Mouse (Mus musculus): ENCODE results near the gene Lmntd2. TPM values are rescaled to one million over a fixed set of nuclear protein-coding genes. Genes with fewer than 3 reads are reported as not detected.

The Lmntd2 gene
- polyA plus RNA-seq, 1 experiment from 2014 or later: 0.49 TPM

- ATAC-seq (no peak), DNase-seq (no peak)
- H3K4me2 ChIP-seq (ENCODE audit: low read depth, low read length): no peak overlapping the region
- H3K9ac ChIP-seq (replicated peaks): no peak overlapping the region
- no peaks in the 10 kb centered on the region for H3K27me3 ChIP-seq (ENCODE audit: insufficient read depth, low read length)
- peaks cover 2% of the 10 kb centered on the region; the same call in 1 of the 2 replicates for H3K36me3 ChIP-seq (replicated peaks; ENCODE audit: insufficient read depth, low read length)
- H3K27ac ChIP-seq (ENCODE audit: low read depth): no peak overlapping the region
- no peak overlapping the region for H3K4me3 ChIP-seq (ENCODE audit: low read depth, low read length)
- WGBS (ENCODE audit: insufficient replicate concordance): 66% methylated on average over 3 of the region's 3 CpGs
- peaks cover 48% of the 10 kb centered on the region for H3K4me1 ChIP-seq (ENCODE audit: insufficient read depth)
- no peaks in the 10 kb centered on the region for H3K9me3 ChIP-seq (ENCODE audit: low read length)
- TF ChIP-seq EP300 (IDR thresholded peaks at IDR 0.05; ENCODE audit: low read depth): no peak
- TF ChIP-seq CTCF (IDR thresholded peaks at IDR 0.05; ENCODE audit: low read depth): no peak
Observed at GRCm38 (mm10) chr7:141214310-141214709, 430 bp upstream of the Lmntd2 start.

- ATAC-seq: no peak
- TF ChIP-seq CTCF (IDR thresholded peaks at IDR 0.05; ENCODE audit: low read depth) (no peak), EP300 (IDR thresholded peaks at IDR 0.05; ENCODE audit: low read depth) (no peak)
- H3K4me3 ChIP-seq (ENCODE audit: low read depth, low read length): no peak overlapping the region
- H3K27me3 ChIP-seq (ENCODE audit: insufficient read depth, low read length): no peaks in the 10 kb centered on the region
- H3K27ac ChIP-seq (ENCODE audit: low read depth): no peak overlapping the region
- peaks cover 2% of the 10 kb centered on the region; the same call in 1 of the 2 replicates for H3K36me3 ChIP-seq (replicated peaks; ENCODE audit: insufficient read depth, low read length)
- no peak overlapping the region for H3K4me2 ChIP-seq (ENCODE audit: low read depth, low read length)
- no peak overlapping the region for H3K9ac ChIP-seq (replicated peaks)
- DNase-seq: no peak
- H3K9me3 ChIP-seq (ENCODE audit: low read length): no peaks in the 10 kb centered on the region
- H3K4me1 ChIP-seq (ENCODE audit: insufficient read depth): peaks cover 47% of the 10 kb centered on the region
- WGBS (ENCODE audit: insufficient replicate concordance): 85% methylated on average over 3 of the region's 3 CpGs
Observed at GRCm38 (mm10) chr7:141213133-141213532, 747 bp downstream of the Lmntd2 start.

GRCm38 (mm10) chr7:141210606-141211131 is 3.2 kb downstream of the Lmntd2 start:
- WGBS (ENCODE audit: insufficient replicate concordance): 86% methylated on average over 14 of the region's 14 CpGs
- ATAC-seq: no peak
- Histone ChIP-seq H3K4me2 (ENCODE audit: low read depth, low read length) (no peak overlapping the region), H3K4me3 (ENCODE audit: low read depth, low read length) (no peak overlapping the region), H3K36me3 (replicated peaks; ENCODE audit: insufficient read depth, low read length) (no peaks in the 10 kb centered on the region), H3K9ac (replicated peaks) (no peak overlapping the region), H3K4me1 (ENCODE audit: insufficient read depth) (peaks cover 32% of the 10 kb centered on the region), H3K9me3 (ENCODE audit: low read length) (no peaks in the 10 kb centered on the region), H3K27ac (ENCODE audit: low read depth) (no peak overlapping the region), H3K27me3 (ENCODE audit: insufficient read depth, low read length) (no peaks in the 10 kb centered on the region)
- TF ChIP-seq EP300 (IDR thresholded peaks at IDR 0.05; ENCODE audit: low read depth) (no peak), CTCF (IDR thresholded peaks at IDR 0.05; ENCODE audit: low read depth) (no peak)
- no peak for DNase-seq

GRCm38 (mm10) chr7:141210137-141210536 is 3.7 kb downstream of the Lmntd2 start:
- TF ChIP-seq CTCF (IDR thresholded peaks at IDR 0.05; ENCODE audit: low read depth) (no peak), EP300 (IDR thresholded peaks at IDR 0.05; ENCODE audit: low read depth) (no peak)
- H3K4me1 ChIP-seq (ENCODE audit: insufficient read depth): peaks cover 30% of the 10 kb centered on the region
- H3K36me3 ChIP-seq (replicated peaks; ENCODE audit: insufficient read depth, low read length): no peaks in the 10 kb centered on the region
- no peaks in the 10 kb centered on the region for H3K9me3 ChIP-seq (ENCODE audit: low read length)
- no peaks in the 10 kb centered on the region for H3K27me3 ChIP-seq (ENCODE audit: insufficient read depth, low read length)
- H3K9ac ChIP-seq (replicated peaks): no peak overlapping the region
- H3K27ac ChIP-seq (ENCODE audit: low read depth): no peak overlapping the region
- DNase-seq (no peak), ATAC-seq (no peak)
- no peak overlapping the region for H3K4me3 ChIP-seq (ENCODE audit: low read depth, low read length)
- WGBS (ENCODE audit: insufficient replicate concordance): 77% methylated on average over 12 of the region's 12 CpGs
- H3K4me2 ChIP-seq (ENCODE audit: low read depth, low read length): peak overlapping the region; percentile 51; the same call in 1 of the 2 replicates

GRCm38 (mm10) chr7:141209526-141209925 is 4.4 kb downstream of the Lmntd2 start:
- Histone ChIP-seq H3K9me3 (ENCODE audit: low read length) (no peaks in the 10 kb centered on the region), H3K27me3 (ENCODE audit: insufficient read depth, low read length) (no peaks in the 10 kb centered on the region), H3K4me3 (ENCODE audit: low read depth, low read length) (no peak overlapping the region), H3K4me1 (ENCODE audit: insufficient read depth) (peaks cover 24% of the 10 kb centered on the region), H3K9ac (replicated peaks) (peak overlapping the region; percentile 28; the same call in 1 of the 2 replicates), H3K4me2 (ENCODE audit: low read depth, low read length) (peak overlapping the region; percentile 51), H3K27ac (ENCODE audit: low read depth) (0 out of 2 replicates have a peak overlapping the region, but pooled peaks have one; percentile 2), H3K36me3 (replicated peaks; ENCODE audit: insufficient read depth, low read length) (no peaks in the 10 kb centered on the region)
- TF ChIP-seq CTCF (IDR thresholded peaks at IDR 0.05; ENCODE audit: low read depth): no peak
- peak; percentile 52 for TF ChIP-seq EP300 (IDR thresholded peaks at IDR 0.05; ENCODE audit: low read depth)
- ATAC-seq: peak; percentile 57
- no peak for DNase-seq
- WGBS (ENCODE audit: insufficient replicate concordance): 70% methylated on average over 3 of the region's 3 CpGs

- H3K4me3 ChIP-seq (ENCODE audit: low read depth, low read length): no peak overlapping the region
- H3K9ac ChIP-seq (replicated peaks): no peak overlapping the region; the same call in 1 of the 2 replicates
- peaks cover 24% of the 10 kb centered on the region for H3K4me1 ChIP-seq (ENCODE audit: insufficient read depth)
- 86% methylated on average over 18 of the region's 18 CpGs for WGBS (ENCODE audit: insufficient replicate concordance)
- H3K27ac ChIP-seq (ENCODE audit: low read depth): no peak overlapping the region
- DNase-seq (no peak), ATAC-seq (no peak)
- no peak overlapping the region for H3K4me2 ChIP-seq (ENCODE audit: low read depth, low read length)
- H3K9me3 ChIP-seq (ENCODE audit: low read length): no peaks in the 10 kb centered on the region
- H3K36me3 ChIP-seq (replicated peaks; ENCODE audit: insufficient read depth, low read length): no peaks in the 10 kb centered on the region
- TF ChIP-seq CTCF (IDR thresholded peaks at IDR 0.05; ENCODE audit: low read depth) (no peak), EP300 (IDR thresholded peaks at IDR 0.05; ENCODE audit: low read depth) (no peak)
- no peaks in the 10 kb centered on the region for H3K27me3 ChIP-seq (ENCODE audit: insufficient read depth, low read length)
Observed at GRCm38 (mm10) chr7:141206182-141206937, 7.5 kb downstream of the Lmntd2 start.

Data from liver, postnatal 0 days (tissue).